Mouse (Mus musculus) layer of hippocampus, adult 18-20 months (tissue): Measurements from ENCODE around the gene Spin2f. TPM values are rescaled to one million over a fixed set of nuclear protein-coding genes. Genes with fewer than 3 reads are reported as not detected.
"Not testable (repeated sequence)": the region's sequence is repeated elsewhere in the genome, so short reads cannot be mapped to it uniquely, and the experiment has no call there.

Source experiments
- DNase-seq, 2 experiments: peaks; one replicate each; pipeline ENCODE4 v3.0.0; 2022; ENCODE audit warnings: low spot score in 2 of 2
- long read RNA-seq: library from polyadenylated mRNA; stranded (forward); transcript quantifications from one replicate; pipeline ENCODE4 v2.0.0, GENCODE M21; 2021
- total RNA-seq, 2 experiments: library from RNA; stranded (reverse); gene quantifications; 2 replicates each; pipeline ENCODE4 v1.2.3; 2021

The Spin2f gene
- not detected for total RNA-seq
- long read RNA-seq, result 0 reads

DNA sequence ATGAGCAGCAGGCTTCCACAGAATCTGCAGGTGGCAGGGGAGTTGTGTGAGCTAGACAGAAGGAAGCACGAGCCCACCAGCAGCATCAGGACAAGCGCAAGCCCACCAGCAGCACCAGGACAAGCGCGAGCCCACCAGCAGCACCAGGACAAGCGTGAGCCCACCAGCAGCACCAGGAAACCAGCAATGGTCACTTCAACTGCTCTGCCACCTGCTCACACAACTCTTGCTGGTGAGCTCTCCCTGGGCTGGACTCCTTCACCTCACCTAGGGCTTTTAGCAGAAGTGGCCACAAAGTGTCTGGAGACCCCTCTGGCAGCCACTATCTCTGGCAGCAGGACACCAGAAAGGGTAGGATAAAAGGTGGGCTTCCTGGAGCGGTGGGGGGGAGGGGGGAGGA is at the start of gene Spin2f:
Gene Spin2f, plus strand, starts transcription at position 301 of the 400 bp plus-strand sequence.
- DNase-seq, result not testable (repeated sequence)

DNA sequence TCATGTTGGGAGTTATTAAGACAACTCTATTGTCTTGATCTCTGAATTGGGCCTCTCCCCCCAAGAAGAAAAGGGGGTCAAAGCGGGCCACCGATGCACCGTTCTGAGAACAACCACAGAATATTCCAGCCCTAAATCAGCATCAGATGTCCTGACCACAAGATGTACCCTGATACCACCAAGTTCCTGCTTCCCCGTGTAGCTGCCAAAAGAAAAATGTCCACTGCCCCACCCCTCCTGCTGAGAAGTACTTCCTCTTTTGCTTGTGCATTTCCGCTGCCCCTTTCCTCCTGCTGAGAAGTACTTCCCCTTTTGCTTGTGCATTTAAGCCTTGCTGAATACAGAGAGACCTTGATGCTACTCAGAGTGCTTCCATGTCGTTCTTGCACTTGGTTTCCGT is 41.6 kb upstream of the Spin2f start:
- not testable (repeated sequence) for DNase-seq

DNA sequence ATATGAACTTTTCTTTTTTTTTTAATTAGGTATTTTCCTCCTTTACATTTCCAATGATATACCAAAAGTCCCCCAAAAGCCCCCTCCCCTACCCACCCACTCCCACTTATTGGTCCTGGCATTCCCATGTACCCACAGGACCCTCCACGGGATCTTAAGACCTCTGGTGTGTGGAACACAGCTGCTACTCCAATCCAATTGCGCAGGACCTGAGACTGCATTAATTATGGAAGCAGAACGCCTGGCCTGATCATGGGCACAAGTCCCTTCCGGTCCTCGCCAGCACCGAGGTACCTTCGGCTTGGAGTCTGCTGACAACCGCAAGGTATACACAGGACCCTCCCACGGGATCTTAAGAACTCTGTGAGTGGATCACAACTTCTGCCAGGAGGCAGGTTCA is 30.2 kb upstream of the Spin2f start:
- DNase-seq, result not testable (repeated sequence)

DNA sequence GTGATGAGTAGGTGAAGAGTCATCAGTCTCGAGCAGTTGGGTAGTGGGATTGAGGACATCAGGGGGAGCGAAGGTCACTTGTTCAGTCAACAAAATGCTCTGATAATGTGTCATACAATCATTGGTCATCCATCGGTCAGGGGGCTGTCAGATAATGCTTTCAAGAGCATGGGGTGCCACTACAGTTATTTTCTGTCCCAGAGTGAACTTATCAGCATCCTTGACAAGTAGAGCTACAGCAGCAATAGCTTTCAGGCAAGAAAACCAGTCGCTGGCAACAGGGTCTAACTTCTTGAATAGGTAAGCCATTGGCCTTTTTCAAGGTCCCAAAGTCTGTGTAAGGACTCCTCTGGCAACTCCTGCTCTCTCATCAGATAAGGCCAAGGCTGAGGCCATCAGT is 18.6 kb upstream of the Spin2f start:
- not testable (repeated sequence) for DNase-seq

DNA sequence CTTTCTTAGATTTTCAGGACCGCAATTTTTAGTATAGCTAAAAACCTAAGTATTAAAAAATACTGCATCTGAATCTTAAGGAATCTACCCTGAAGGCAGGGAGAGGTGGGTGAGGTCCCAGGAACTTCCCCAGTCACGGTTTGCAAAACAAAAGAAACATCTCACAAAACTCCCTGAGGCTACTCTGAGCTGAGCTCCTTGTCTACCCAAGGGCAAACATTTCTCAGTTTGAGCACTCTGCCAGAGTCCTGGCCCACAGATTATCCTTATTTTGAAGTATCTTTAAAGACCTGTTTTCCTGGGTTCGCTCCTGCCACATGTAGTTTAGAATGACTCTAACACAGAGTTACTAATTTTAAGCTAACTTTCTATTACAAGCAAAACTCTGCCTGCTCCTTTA is 11.9 kb upstream of the Spin2f start:
- DNase-seq, result not testable (repeated sequence)

Other genes with a start within 250 kb of the Spin2f start
- gene Btbd35f29, start 136.2 kb upstream of the Spin2f start, total RNA-seq, result not detected
- not detected for gene Btbd35f26, start 82.6 kb downstream of the Spin2f start, total RNA-seq
- not detected for gene Btbd35f19, start 130.0 kb downstream of the Spin2f start, total RNA-seq